Mouse (Mus musculus) midbrain, embryonic 11.5 days (tissue): ENCODE measurements around the gene Sfxn5. TPM values are rescaled to one million over a fixed set of nuclear protein-coding genes. Genes with fewer than 3 reads are reported as not detected.
A peak's percentile ranks its signal among the peaks of the same experiment; 100 is the strongest.

Source experiments
- ATAC-seq: fragments of 200-750 bp; cut with Nextera tagmentation; 2 replicates; pipeline ENCODE4 v1.8.0; 2017; ENCODE audit warnings: moderate TSS enrichment, moderate library complexity; ENCODE audit not compliant: low FRiP score
- DNase-seq: peaks from one replicate; pipeline ENCODE4 v3.0.0; 2015; ENCODE audit warnings: low spot score; ENCODE audit errors: missing footprints
- H3K27ac ChIP-seq: fragments of 300-500 bp; sonication (generic); 2 replicates; pipeline ENCODE4 v1.5.1; 2014; ENCODE audit warnings: low read depth, low read length
- H3K27me3 ChIP-seq: fragments of 300-500 bp; sonication (generic); 2 replicates; pipeline ENCODE4 v1.6.1; 2014; ENCODE audit warnings: mild to moderate bottlenecking, low read length, moderate library complexity, mixed read lengths; ENCODE audit not compliant: control insufficient read depth, insufficient read depth
- H3K36me3 ChIP-seq: fragments of 300-500 bp; sonication (generic); 2 replicates; pipeline ENCODE4 v1.6.1; 2014; ENCODE audit warnings: mild to moderate bottlenecking, low read length, moderate library complexity, mixed read lengths; ENCODE audit not compliant: control insufficient read depth, insufficient read depth
- H3K4me1 ChIP-seq: fragments of 300-500 bp; sonication (generic); 2 replicates; pipeline ENCODE4 v1.6.1; 2014; ENCODE audit warnings: low read length; ENCODE audit not compliant: control insufficient read depth, insufficient read depth
- H3K4me2 ChIP-seq: fragments of 300-500 bp; sonication (generic); 2 replicates; pipeline ENCODE4 v1.6.1; 2014; ENCODE audit warnings: mild to moderate bottlenecking, moderate library complexity
- H3K4me3 ChIP-seq: fragments of 300-500 bp; sonication (generic); 2 replicates; pipeline ENCODE4 v1.5.1; 2014; ENCODE audit warnings: low read depth, low read length
- H3K9ac ChIP-seq: fragments of 300-500 bp; sonication (generic); 2 replicates; pipeline ENCODE4 v1.6.1; 2014; ENCODE audit warnings: low read length
- H3K9me3 ChIP-seq: fragments of 300-500 bp; sonication (generic); 2 replicates; pipeline ENCODE4 v1.6.1; 2016; ENCODE audit warnings: low read length; ENCODE audit not compliant: control insufficient read depth
- WGBS: fragments of 180-500 bp; shearing (Covaris S2); extraction: QIAGEN DNeasy Blood & Tissue Kit; methylation state at CpG from one replicate; pipeline ENCODE4 v1.1.7; 2014; 5-methylcytosine and 5-hydroxymethylcytosine counted together
- polyA plus RNA-seq: library from polyadenylated mRNA; unstranded; fragments of >200 nt; fragmentation: Nextera tagmentation; extraction: Ambion mirVana; gene quantifications from 2 replicates; pipeline ENCODE4 v1.2.1, GENCODE M21; 2014

The Sfxn5 gene
- polyA plus RNA-seq, 1 experiment from 2014 or later: 6.2 TPM

GRCm38 (mm10) chr6:85307894-85308293 is 25.3 kb downstream of the Sfxn5 start:
- DNase-seq: no peak
- Histone ChIP-seq H3K4me1 (no peaks in the 10 kb centered on the region), H3K9ac (no peak overlapping the region), H3K9me3 (no peaks in the 10 kb centered on the region), H3K27me3 (no peaks in the 10 kb centered on the region), H3K36me3 (no peaks in the 10 kb centered on the region), H3K4me3 (no peak overlapping the region), H3K27ac (no peak overlapping the region), H3K4me2 (no peak overlapping the region)
- WGBS: 79% methylated on average over 4 of the region's 4 CpGs
- no peak for ATAC-seq

GRCm38 (mm10) chr6:85306375-85306774 is 26.8 kb downstream of the Sfxn5 start:
- H3K9me3 ChIP-seq: no peaks in the 10 kb centered on the region
- no peak for DNase-seq
- WGBS: 90% methylated on average over 3 of the region's 3 CpGs
- H3K4me1 ChIP-seq: no peaks in the 10 kb centered on the region
- H3K4me2 ChIP-seq: no peak overlapping the region
- H3K27me3 ChIP-seq: no peaks in the 10 kb centered on the region
- no peak overlapping the region for H3K4me3 ChIP-seq
- H3K9ac ChIP-seq: no peak overlapping the region
- no peaks in the 10 kb centered on the region for H3K36me3 ChIP-seq
- no peak for ATAC-seq
- H3K27ac ChIP-seq: no peak overlapping the region

- Histone ChIP-seq H3K27ac (no peak overlapping the region), H3K4me3 (no peak overlapping the region), H3K9me3 (no peaks in the 10 kb centered on the region), H3K36me3 (no peaks in the 10 kb centered on the region), H3K4me2 (no peak overlapping the region), H3K27me3 (no peaks in the 10 kb centered on the region), H3K9ac (no peak overlapping the region), H3K4me1 (no peaks in the 10 kb centered on the region)
- DNase-seq (no peak), ATAC-seq (no peak)
Observed at GRCm38 (mm10) chr6:85305826-85306225, 27.4 kb downstream of the Sfxn5 start.

GRCm38 (mm10) chr6:85304966-85305365 is 28.3 kb downstream of the Sfxn5 start:
- H3K4me2 ChIP-seq: no peak overlapping the region
- no peaks in the 10 kb centered on the region for H3K36me3 ChIP-seq
- H3K4me3 ChIP-seq: no peak overlapping the region
- no peak for DNase-seq
- H3K9me3 ChIP-seq: no peaks in the 10 kb centered on the region
- no peaks in the 10 kb centered on the region for H3K27me3 ChIP-seq
- 75% methylated on average over 5 of the region's 5 CpGs for WGBS
- no peaks in the 10 kb centered on the region for H3K4me1 ChIP-seq
- no peak for ATAC-seq
- H3K9ac ChIP-seq: no peak overlapping the region
- no peak overlapping the region for H3K27ac ChIP-seq

GRCm38 (mm10) chr6:85302326-85303055 is 30.7 kb downstream of the Sfxn5 start:
- H3K27ac ChIP-seq: no peak overlapping the region
- no peaks in the 10 kb centered on the region for H3K9me3 ChIP-seq
- H3K9ac ChIP-seq: no peak overlapping the region
- H3K4me3 ChIP-seq: no peak overlapping the region
- DNase-seq (peak; percentile 69), ATAC-seq (no peak)
- H3K36me3 ChIP-seq: no peaks in the 10 kb centered on the region
- H3K4me1 ChIP-seq: no peaks in the 10 kb centered on the region
- 74% methylated on average over 3 of the region's 3 CpGs for WGBS
- H3K4me2 ChIP-seq: no peak overlapping the region
- H3K27me3 ChIP-seq: no peaks in the 10 kb centered on the region

GRCm38 (mm10) chr6:85295384-85296167 is 37.6 kb downstream of the Sfxn5 start:
- no peak for ATAC-seq
- H3K4me2 ChIP-seq: no peak overlapping the region
- no peaks in the 10 kb centered on the region for H3K27me3 ChIP-seq
- H3K4me1 ChIP-seq: peaks cover 2% of the 10 kb centered on the region; the same call in 1 of the 2 replicates
- no peak for DNase-seq
- H3K4me3 ChIP-seq: no peak overlapping the region
- no peaks in the 10 kb centered on the region for H3K36me3 ChIP-seq
- H3K27ac ChIP-seq: no peak overlapping the region
- no peak overlapping the region for H3K9ac ChIP-seq
- H3K9me3 ChIP-seq: no peaks in the 10 kb centered on the region
- WGBS: 69% methylated on average over 7 of the region's 7 CpGs

- no peak overlapping the region for H3K27ac ChIP-seq
- ATAC-seq: no peak
- no peak overlapping the region for H3K4me2 ChIP-seq
Observed at GRCm38 (mm10) chr6:85294004-85294379, 39.2 kb downstream of the Sfxn5 start.

GRCm38 (mm10) chr6:85293255-85294003 is 39.8 kb downstream of the Sfxn5 start:
- Histone ChIP-seq H3K9me3 (no peaks in the 10 kb centered on the region), H3K27ac (peak overlapping the region; percentile 53; the same call in 1 of the 2 replicates), H3K9ac (no peak overlapping the region), H3K27me3 (no peaks in the 10 kb centered on the region), H3K36me3 (no peaks in the 10 kb centered on the region), H3K4me1 (peaks cover 2% of the 10 kb centered on the region; the same call in 1 of the 2 replicates), H3K4me2 (no peak overlapping the region), H3K4me3 (no peak overlapping the region)
- DNase-seq (peak; percentile 74), ATAC-seq (no peak)
- 45% methylated on average over 10 of the region's 10 CpGs for WGBS

More at GRCm38 (mm10) chr6:85294004-85294379, 39.2 kb downstream of the Sfxn5 start:
- DNase-seq: no peak
- Histone ChIP-seq H3K36me3 (no peaks in the 10 kb centered on the region), H3K4me1 (peaks cover 2% of the 10 kb centered on the region; the same call in 1 of the 2 replicates), H3K4me3 (no peak overlapping the region), H3K27me3 (no peaks in the 10 kb centered on the region), H3K9ac (no peak overlapping the region), H3K9me3 (no peaks in the 10 kb centered on the region)
- WGBS: 67% methylated on average over 5 of the region's 5 CpGs
